In genomic region chr10:76963997-76964396, GRCm38 (mm10) we compare ENCODE assay signal across 8 mouse cellular contexts. TPM values are rescaled to one million over a fixed set of nuclear protein-coding genes. Genes with fewer than 3 reads are reported as not detected.
DNase-seq lines count a peak whose midpoint lies in the region; ATAC-seq and TF ChIP-seq lines count a peak whose summit lies in the region.

No protein-coding gene starts in this region.

- peak; percentile 30 to 51 for DNase-seq in adrenal gland, adult (ENCODE audit: inconsistent age in 2 of 2, low spot score in 1 of 2)
- no peak for DNase-seq in adrenal gland, adult 8-10 months
- DNase-seq in adrenal gland, postnatal 14 days, result peak; percentile 41
- DNase-seq in telencephalon, adult 2 months (ENCODE audit: low read depth, low spot score), result peak; percentile 49
- no peak for DNase-seq in left cerebral cortex, adult 2 months (ENCODE audit: extremely low spot score in 1 of 2, low spot score in 2 of 2)

- TF ChIP-seq CTCF in left cerebral cortex, adult 2 months (IDR thresholded peaks at IDR 0.05), result no peak

- WGBS in heart, embryonic 13.5 days, result 24% methylated on average over 9 of the region's 9 CpGs
- 14% methylated on average over 9 of the region's 9 CpGs for WGBS in limb, embryonic 12.5 days

- intact Hi-C loops in left cerebral cortex, adult 2 months (cut with DNase I), result no loop called here

- ATAC-seq in heart, embryonic 13.5 days (ENCODE audit: extremely low read depth, insufficient number of reproducible peaks, low FRiP score, low TSS enrichment), result no peak
- ATAC-seq in limb, embryonic 12.5 days (ENCODE audit: insufficient number of reproducible peaks, insufficient read depth, low FRiP score, low TSS enrichment, low read depth), result no peak
- ATAC-seq in erythroblast, adult 5-6 weeks (replicated peaks; ENCODE audit: low FRiP score, poor library complexity, severe bottlenecking), result no peak

- H3K27ac ChIP-seq in heart, embryonic 13.5 days (replicated peaks), result peak overlapping the region; percentile 36; the same call in 1 of the 2 replicates
- H3K27ac ChIP-seq in limb, embryonic 12.5 days, result peak overlapping the region; percentile 73; the same call in 1 of the 2 replicates
- H3K27ac ChIP-seq in left cerebral cortex, adult 2 months, result no peak overlapping the region

- H3K4me2 ChIP-seq in heart, embryonic 13.5 days, result peak overlapping the region; percentile 18
- H3K4me2 ChIP-seq in limb, embryonic 12.5 days, result peak overlapping the region; percentile 32; the same call in 1 of the 2 replicates

- no peak overlapping the region for H3K9ac ChIP-seq in heart, embryonic 13.5 days
- no peak overlapping the region for H3K9ac ChIP-seq in limb, embryonic 12.5 days (replicated peaks)

- peaks cover 41% of the 10 kb centered on the region for H3K4me1 ChIP-seq in heart, embryonic 13.5 days
- peaks cover 41% of the 10 kb centered on the region for H3K4me1 ChIP-seq in limb, embryonic 12.5 days (replicated peaks)

- no peak overlapping the region for H3K4me3 ChIP-seq in heart, embryonic 13.5 days
- H3K4me3 ChIP-seq in limb, embryonic 12.5 days (replicated peaks), result no peak overlapping the region
- H3K4me3 ChIP-seq in left cerebral cortex, adult 2 months, result no peak overlapping the region

- H3K9me3 ChIP-seq in heart, embryonic 13.5 days, result no peaks in the 10 kb centered on the region
- no peaks in the 10 kb centered on the region for H3K9me3 ChIP-seq in limb, embryonic 12.5 days

- no peaks in the 10 kb centered on the region for H3K36me3 ChIP-seq in heart, embryonic 13.5 days
- no peaks in the 10 kb centered on the region for H3K36me3 ChIP-seq in limb, embryonic 12.5 days

- no peaks in the 10 kb centered on the region for H3K27me3 ChIP-seq in heart, embryonic 13.5 days (replicated peaks)
- no peaks in the 10 kb centered on the region for H3K27me3 ChIP-seq in limb, embryonic 12.5 days

RNA-seq across cellular contexts. Expression of gene Pcbp3, which starts 2.3 kb away (rescaled TPM):
- 10 to 100 TPM; 31.7 to 46.9 (median 35.9) TPM for total RNA-seq in adrenal gland, adult 8-10 months (2022)
- total RNA-seq in adrenal gland, postnatal 14 days (2021), result 32.3 and 33.7 TPM in 2 replicates
- polyA plus RNA-seq in heart, embryonic 13.5 days (2015; fragmentation: Nextera tagmentation; extraction: Ambion mirVana), result 11.6 and 11.8 TPM in 2 replicates
- polyA plus RNA-seq in limb, embryonic 12.5 days (2016; fragmentation: Nextera tagmentation; extraction: Ambion mirVana), result 33.0 and 34.8 TPM in 2 replicates
- not detected in 2 replicates for total RNA-seq in erythroblast, adult 5-6 weeks (2015; ENCODE audit: low replicate concordance)
- total RNA-seq in erythroblast, adult 5-6 weeks (2017; ENCODE audit: low replicate concordance), result 0.84 and 1.1 TPM in 2 replicates
- 10 to 100 TPM; 60.8 to 62.2 TPM for total RNA-seq in left cerebral cortex, adult 2 months (2021)

Comparison
In these comparisons a context has a peak if more than half of its experiments do, and no peak if none do; other contexts are left out.
1. DNase-seq: peak in adrenal gland, adult (2 of 2), adrenal gland, postnatal 14 days (single experiment) and telencephalon, adult 2 months (single experiment); none in adrenal gland, adult 8-10 months (single experiment) and left cerebral cortex, adult 2 months (0 of 2).
2. RNA of gene Pcbp3, which starts 2.3 kb away (total RNA-seq): 60.8 to 62.2 TPM in left cerebral cortex, adult 2 months, 31.7 to 46.9 TPM in adrenal gland, adult 8-10 months and 32.3 to 33.7 TPM in adrenal gland, postnatal 14 days; 0.84 to 1.1 TPM in erythroblast, adult 5-6 weeks; every median in the first group is over 10 times any median in the second.